Mouse (Mus musculus) hematopoietic multipotent progenitor cell, adult 10-12 weeks (in vitro differentiated cells): Measurements from ENCODE around the gene Tbc1d12. TPM values are rescaled to one million over a fixed set of nuclear protein-coding genes. Genes with fewer than 3 reads are reported as not detected.

Source experiments
- polyA plus RNA-seq: library from polyadenylated mRNA; stranded (reverse); fragments of >175 nt; gene quantifications from 2 replicates; pipeline ENCODE4 v1.2.3, GENCODE M21; 2012; ENCODE audit warnings: low replicate concordance

Gene Tbc1d12
- polyA plus RNA-seq: 1.3 and 3.1 TPM in 2 replicates

DNA sequence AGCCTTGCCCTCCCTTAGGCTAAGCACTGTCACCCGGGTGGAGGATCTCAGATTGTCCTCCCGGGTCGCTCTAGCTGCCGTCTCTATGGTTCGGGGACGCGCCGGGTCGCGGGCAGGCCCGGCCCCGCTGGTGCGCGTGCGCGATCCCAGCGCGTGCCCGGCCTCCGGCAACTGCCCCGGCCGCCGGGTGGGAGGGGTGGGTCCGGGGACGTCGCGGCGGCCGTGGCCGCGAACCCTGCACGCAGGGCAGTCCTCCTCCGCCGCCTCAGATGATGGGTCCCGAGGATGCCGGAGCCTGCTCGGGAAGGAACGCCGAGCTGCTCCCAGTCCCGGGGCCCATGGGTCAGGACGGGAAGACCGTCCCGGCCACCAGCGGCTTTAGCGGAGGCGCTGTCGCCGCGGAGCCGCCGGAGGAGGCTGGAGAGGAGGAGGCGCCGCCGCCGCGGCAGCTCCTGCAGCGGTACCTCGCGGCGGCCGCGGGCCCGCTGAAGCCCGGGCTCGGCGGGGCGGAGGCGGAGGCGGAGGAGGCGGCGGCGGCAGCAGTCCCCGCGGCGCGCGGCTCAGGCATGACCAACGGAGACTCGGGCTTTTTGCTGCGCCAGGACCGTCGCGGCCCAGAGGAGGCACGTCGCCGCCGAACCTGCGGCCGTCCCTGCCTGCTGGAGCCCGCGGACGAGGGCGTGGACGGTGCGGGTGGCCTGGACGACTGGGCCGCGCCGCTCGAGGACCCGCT, at the start of gene Tbc1d12:
Gene Tbc1d12, plus strand, starts transcription at position 142 of the 733 bp plus-strand sequence.

GRCm38 (mm10) chr19:38818766-38819426, 17.5 kb upstream of the Tbc1d12 start, which contains the start of gene Noc3l:
TSS of gene Noc3l (minus strand) at chr19:38819237.

GRCm38 (mm10) chr19:38930788-38931565, 94.6 kb downstream of the Tbc1d12 start, which contains the start of gene Hells:
TSS of gene Hells (plus strand) at chr19:38930915.

Other genes with a start within 250 kb of the Tbc1d12 start
- gene Noc3l, start 17.3 kb upstream of the Tbc1d12 start, polyA plus RNA-seq: 0.41 and 2.0 TPM in 2 replicates
- gene Hells, start 94.3 kb downstream of the Tbc1d12 start, polyA plus RNA-seq: 1.2 and 2.6 TPM in 2 replicates
- gene Cyp2c55, start 170.4 kb downstream of the Tbc1d12 start, polyA plus RNA-seq: not detected in 2 replicates
- not detected in 2 replicates for gene Cyp2c65, start 224.4 kb downstream of the Tbc1d12 start, polyA plus RNA-seq